Mouse (Mus musculus): ENCODE results near the gene Htra3. TPM values are rescaled to one million over a fixed set of nuclear protein-coding genes. Genes with fewer than 3 reads are reported as not detected.

The Htra3 gene
- polyA plus RNA-seq, 1 experiment, result 6.9 TPM

DNA sequence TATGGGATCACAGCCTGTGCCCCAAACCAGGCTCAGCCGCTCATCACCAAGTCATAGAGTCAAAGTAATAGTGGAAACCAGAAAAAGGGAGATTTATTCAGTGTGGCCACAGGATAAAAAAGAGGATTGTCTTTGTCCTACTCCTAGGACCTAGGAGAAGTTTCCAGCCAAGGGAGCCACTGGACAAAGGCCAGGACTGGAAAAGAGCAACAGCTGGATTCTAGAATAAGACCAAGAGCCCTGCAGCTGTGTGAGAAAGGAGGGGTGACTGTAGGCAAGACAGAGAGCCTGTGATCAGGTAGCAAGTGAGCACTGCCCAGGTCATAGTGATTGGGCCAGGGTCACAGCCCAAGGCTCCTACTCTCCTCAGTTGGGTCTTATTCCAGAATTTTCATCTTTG, 32.7 kb downstream of the Htra3 start:
- no peak for TF ChIP-seq CTCF (IDR thresholded peaks at IDR 0.05; ENCODE audit: extremely low read depth, insufficient read depth, low read length)
- TF ChIP-seq POLR2A (IDR thresholded peaks at IDR 0.05; ENCODE audit: extremely low read depth, insufficient read depth, low read length), result no peak
- no peak overlapping the region for H3K4me3 ChIP-seq (ENCODE audit: insufficient read depth, low read length)

GRCm38 (mm10) chr5:35645938-35646493, 33.6 kb downstream of the Htra3 start:
- H3K27ac ChIP-seq (ENCODE audit: insufficient read depth, low read length), result no peak overlapping the region
- H3K4me3 ChIP-seq (ENCODE audit: insufficient read depth, low read length), result no peak overlapping the region
- TF ChIP-seq CTCF (IDR thresholded peaks at IDR 0.05; ENCODE audit: extremely low read depth, insufficient read depth, low read length) (no peak), POLR2A (IDR thresholded peaks at IDR 0.05; ENCODE audit: extremely low read depth, insufficient read depth, low read length) (no peak)
- H3K4me1 ChIP-seq (ENCODE audit: control insufficient read depth, insufficient read depth, low read length), result no peaks in the 10 kb centered on the region

More for the DNA sequence above, 32.7 kb downstream of the Htra3 start:
- Histone ChIP-seq H3K4me1 (ENCODE audit: control insufficient read depth, insufficient read depth, low read length) (no peaks in the 10 kb centered on the region), H3K27ac (ENCODE audit: insufficient read depth, low read length) (no peak overlapping the region)

DNA sequence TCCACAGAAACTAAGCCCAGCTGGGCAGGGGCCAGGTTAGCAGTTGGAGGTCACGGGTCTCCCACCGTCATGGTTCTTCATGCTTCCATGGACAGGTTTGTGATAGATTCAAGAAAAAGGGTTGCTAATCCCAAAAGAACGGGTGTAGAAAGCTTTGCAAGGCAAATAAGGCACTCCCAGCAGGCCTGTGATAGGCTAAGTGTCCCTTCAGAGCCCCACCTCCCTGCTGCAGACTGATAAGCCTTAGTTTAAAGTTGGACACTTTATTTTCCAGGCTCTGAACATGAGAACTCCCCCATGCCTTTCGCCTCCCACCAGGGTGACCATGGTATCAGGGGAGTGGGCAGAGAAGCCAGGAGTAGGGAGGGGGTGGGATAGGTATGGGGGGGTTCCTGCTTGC, 35.5 kb downstream of the Htra3 start:
- TF ChIP-seq CTCF (IDR thresholded peaks at IDR 0.05; ENCODE audit: extremely low read depth, insufficient read depth, low read length) (no peak), POLR2A (IDR thresholded peaks at IDR 0.05; ENCODE audit: extremely low read depth, insufficient read depth, low read length) (no peak)
- no peak overlapping the region for H3K4me3 ChIP-seq (ENCODE audit: insufficient read depth, low read length)
- no peaks in the 10 kb centered on the region for H3K4me1 ChIP-seq (ENCODE audit: control insufficient read depth, insufficient read depth, low read length)
- no peak overlapping the region for H3K27ac ChIP-seq (ENCODE audit: insufficient read depth, low read length)

DNA sequence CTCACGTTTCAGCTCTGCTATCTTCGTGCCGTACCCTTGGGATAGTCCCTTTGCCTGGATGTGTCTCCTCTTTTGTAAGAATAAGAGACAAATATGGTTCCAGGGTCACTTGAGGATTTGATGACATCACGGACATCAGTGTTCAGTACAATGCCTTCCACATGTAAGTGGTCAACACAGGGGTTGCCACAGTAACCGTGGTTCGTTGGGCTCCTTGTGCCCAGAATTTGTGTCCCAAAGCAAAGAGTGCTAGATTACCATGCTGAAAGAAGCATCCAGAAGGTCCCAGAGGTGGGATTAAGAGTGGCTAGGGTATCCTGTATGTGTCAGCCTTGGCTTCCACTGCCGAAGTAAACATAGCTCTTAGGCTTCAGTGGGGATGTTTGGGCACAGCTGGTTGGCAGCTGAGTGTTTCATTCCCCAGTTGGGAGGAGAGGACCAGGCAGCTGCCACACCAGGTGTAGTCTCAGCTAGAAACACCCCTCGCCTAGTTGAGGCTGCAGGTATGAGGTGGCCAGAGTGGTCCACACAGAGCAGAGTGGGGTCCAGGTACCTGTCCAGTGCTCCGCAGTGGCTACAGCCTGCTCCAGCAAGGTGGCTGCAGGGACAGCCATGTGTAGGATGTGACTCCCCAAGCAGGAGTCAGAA, 36.1 kb downstream of the Htra3 start:
- H3K27ac ChIP-seq (ENCODE audit: insufficient read depth, low read length), result no peak overlapping the region
- H3K4me1 ChIP-seq (ENCODE audit: control insufficient read depth, insufficient read depth, low read length), result no peaks in the 10 kb centered on the region
- H3K4me3 ChIP-seq (ENCODE audit: insufficient read depth, low read length), result no peak overlapping the region
- TF ChIP-seq CTCF (IDR thresholded peaks at IDR 0.05; ENCODE audit: extremely low read depth, insufficient read depth, low read length) (no peak), POLR2A (IDR thresholded peaks at IDR 0.05; ENCODE audit: extremely low read depth, insufficient read depth, low read length) (no peak)

- Histone ChIP-seq H3K4me3 (ENCODE audit: insufficient read depth, low read length) (no peak overlapping the region), H3K4me1 (ENCODE audit: control insufficient read depth, insufficient read depth, low read length) (no peaks in the 10 kb centered on the region), H3K27ac (ENCODE audit: insufficient read depth, low read length) (no peak overlapping the region)
- TF ChIP-seq CTCF (IDR thresholded peaks at IDR 0.05; ENCODE audit: extremely low read depth, insufficient read depth, low read length) (no peak), POLR2A (IDR thresholded peaks at IDR 0.05; ENCODE audit: extremely low read depth, insufficient read depth, low read length) (no peak)
Measured at GRCm38 (mm10) chr5:35641961-35642584, 37.5 kb downstream of the Htra3 start.

DNA sequence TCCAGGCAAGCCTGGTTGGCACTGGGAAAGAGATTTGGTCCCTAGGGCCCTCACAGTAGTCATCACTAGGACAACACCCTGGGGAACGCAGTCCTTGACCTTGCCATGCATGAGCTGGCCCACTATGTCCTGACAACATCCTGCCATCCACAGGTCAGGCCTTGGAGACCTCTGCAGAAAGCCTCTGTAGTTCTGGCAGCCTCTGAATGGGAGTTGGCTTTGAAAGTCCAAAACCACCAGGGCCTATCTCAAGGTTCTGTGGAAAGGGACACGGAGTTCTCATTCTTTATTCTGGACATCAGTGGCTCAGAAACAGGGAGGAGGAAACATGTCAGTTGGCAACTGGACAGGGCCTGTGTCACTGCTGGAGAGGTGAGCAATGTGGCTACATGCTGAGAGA, 43.6 kb downstream of the Htra3 start:
- no peaks in the 10 kb centered on the region for H3K4me1 ChIP-seq (ENCODE audit: control insufficient read depth, insufficient read depth, low read length)
- no peak overlapping the region for H3K4me3 ChIP-seq (ENCODE audit: insufficient read depth, low read length)
- H3K27ac ChIP-seq (ENCODE audit: insufficient read depth, low read length), result no peak overlapping the region
- no peak for TF ChIP-seq POLR2A (IDR thresholded peaks at IDR 0.05; ENCODE audit: extremely low read depth, insufficient read depth, low read length)
- no peak for TF ChIP-seq CTCF (IDR thresholded peaks at IDR 0.05; ENCODE audit: extremely low read depth, insufficient read depth, low read length)

GRCm38 (mm10) chr5:35632841-35633240, 46.7 kb downstream of the Htra3 start:
- H3K4me1 ChIP-seq (ENCODE audit: control insufficient read depth, insufficient read depth, low read length), result no peaks in the 10 kb centered on the region
- H3K27ac ChIP-seq (ENCODE audit: insufficient read depth, low read length), result no peak overlapping the region
- no peak overlapping the region for H3K4me3 ChIP-seq (ENCODE audit: insufficient read depth, low read length)
- TF ChIP-seq POLR2A (IDR thresholded peaks at IDR 0.05; ENCODE audit: extremely low read depth, insufficient read depth, low read length) (no peak), CTCF (IDR thresholded peaks at IDR 0.05; ENCODE audit: extremely low read depth, insufficient read depth, low read length) (no peak)

GRCm38 (mm10) chr5:35631755-35632154, 47.8 kb downstream of the Htra3 start:
- H3K4me3 ChIP-seq (ENCODE audit: insufficient read depth, low read length), result no peak overlapping the region
- no peak overlapping the region for H3K27ac ChIP-seq (ENCODE audit: insufficient read depth, low read length)
- H3K4me1 ChIP-seq (ENCODE audit: control insufficient read depth, insufficient read depth, low read length), result no peaks in the 10 kb centered on the region
- TF ChIP-seq POLR2A (IDR thresholded peaks at IDR 0.05; ENCODE audit: extremely low read depth, insufficient read depth, low read length), result no peak
- no peak for TF ChIP-seq CTCF (IDR thresholded peaks at IDR 0.05; ENCODE audit: extremely low read depth, insufficient read depth, low read length)

DNA sequence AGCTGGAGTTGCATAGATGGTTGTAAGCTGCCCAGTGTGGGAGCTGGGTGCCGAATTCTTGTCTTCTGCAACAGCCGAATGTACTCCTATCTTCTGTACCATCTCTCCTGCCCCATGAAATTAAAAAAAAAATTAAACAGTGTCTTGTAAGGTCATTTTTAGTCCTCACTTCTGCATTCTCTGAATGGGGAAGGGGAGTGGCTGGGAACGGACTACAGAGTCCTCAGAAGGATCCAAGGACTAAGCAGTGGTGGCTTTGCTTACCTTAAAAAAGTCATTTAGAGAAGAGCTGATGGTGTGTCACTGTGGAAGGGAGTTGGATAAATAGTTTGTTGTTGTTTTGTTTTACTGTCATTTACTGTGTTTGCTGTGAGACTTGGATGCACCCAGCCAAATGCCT, 48.4 kb downstream of the Htra3 start:
- no peak overlapping the region for H3K27ac ChIP-seq (ENCODE audit: insufficient read depth, low read length)
- TF ChIP-seq CTCF (IDR thresholded peaks at IDR 0.05; ENCODE audit: extremely low read depth, insufficient read depth, low read length) (no peak), POLR2A (IDR thresholded peaks at IDR 0.05; ENCODE audit: extremely low read depth, insufficient read depth, low read length) (no peak)
- H3K4me1 ChIP-seq (ENCODE audit: control insufficient read depth, insufficient read depth, low read length), result no peaks in the 10 kb centered on the region
- no peak overlapping the region for H3K4me3 ChIP-seq (ENCODE audit: insufficient read depth, low read length)

DNA sequence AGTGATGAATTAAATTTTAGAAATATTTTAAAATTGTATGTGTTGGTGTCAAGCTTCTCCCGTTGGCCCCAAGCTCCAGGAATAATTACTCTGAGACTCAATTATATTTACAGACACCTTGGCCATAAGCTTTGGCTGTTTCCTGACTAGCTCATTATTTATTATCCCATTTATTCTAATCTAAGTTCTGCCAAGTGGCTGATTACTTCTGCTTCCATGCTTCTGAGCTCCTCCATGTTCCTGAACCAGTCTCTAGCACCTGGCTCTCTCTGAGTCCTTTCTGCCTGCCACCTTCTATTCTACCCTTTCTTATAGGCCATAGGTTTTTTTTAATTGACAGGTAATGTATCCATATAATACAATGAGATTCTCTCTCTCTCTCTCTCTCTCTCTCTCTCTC, 48.9 kb downstream of the Htra3 start:
- no peak overlapping the region for H3K27ac ChIP-seq (ENCODE audit: insufficient read depth, low read length)
- no peak for TF ChIP-seq CTCF (IDR thresholded peaks at IDR 0.05; ENCODE audit: extremely low read depth, insufficient read depth, low read length)
- no peaks in the 10 kb centered on the region for H3K4me1 ChIP-seq (ENCODE audit: control insufficient read depth, insufficient read depth, low read length)
- no peak overlapping the region for H3K4me3 ChIP-seq (ENCODE audit: insufficient read depth, low read length)
